Mouse (Mus musculus): ENCODE data around the gene Slc25a20. TPM values are rescaled to one million over a fixed set of nuclear protein-coding genes. Genes with fewer than 3 reads are reported as not detected.

Slc25a20 gene
- polyA plus RNA-seq, 1 experiment from 2014 or later: 25.2 TPM

- no peak overlapping the region for H3K4me3 ChIP-seq (ENCODE audit: low read depth, low read length)
- H3K9ac ChIP-seq (replicated peaks; ENCODE audit: low read depth, low read length): no peak overlapping the region
- no peak for ATAC-seq (ENCODE audit: insufficient number of reproducible peaks, insufficient read depth, low FRiP score, low read depth)
- no peaks in the 10 kb centered on the region for H3K27me3 ChIP-seq (ENCODE audit: control insufficient read depth, insufficient read depth, low read length)
- H3K36me3 ChIP-seq (ENCODE audit: control insufficient read depth, insufficient read depth, low read length): peaks cover 9% of the 10 kb centered on the region
- H3K4me2 ChIP-seq (replicated peaks; ENCODE audit: low read depth, low read length): no peak overlapping the region
- H3K4me1 ChIP-seq (ENCODE audit: control insufficient read depth, insufficient read depth, low read length): no peaks in the 10 kb centered on the region
- H3K27ac ChIP-seq (ENCODE audit: low read length): no peak overlapping the region
- no peaks in the 10 kb centered on the region for H3K9me3 ChIP-seq (ENCODE audit: control insufficient read depth, low read depth, low read length)
Measured at GRCm38 (mm10) chr9:108732462-108732861, 70.6 kb downstream of the Slc25a20 start.

Small RNA genes lying within 50 kb of the gene (microRNA-seq; reads per million reads assigned to microRNA genes)
- gene Gm26298: not detected

Other genes with a start within 250 kb of the Slc25a20 start
- 1.9 and 2.5 TPM in 2 replicates for gene Ccdc36, start 233.6 kb upstream of the Slc25a20 start, polyA plus RNA-seq (2014; fragmentation: Nextera tagmentation; extraction: Ambion mirVana)
- gene BC048562, start 225.6 kb upstream of the Slc25a20 start, polyA plus RNA-seq (2014; fragmentation: Nextera tagmentation; extraction: Ambion mirVana): not detected in 2 replicates
- 48.2 and 49.9 TPM in 2 replicates for gene Ccdc71, start 201.6 kb upstream of the Slc25a20 start, polyA plus RNA-seq (2014; fragmentation: Nextera tagmentation; extraction: Ambion mirVana)
- gene Klhdc8b, start 200.5 kb upstream of the Slc25a20 start, polyA plus RNA-seq (2014; fragmentation: Nextera tagmentation; extraction: Ambion mirVana): 64.0 and 64.9 TPM in 2 replicates
- gene Lamb2, start 182.4 kb upstream of the Slc25a20 start, polyA plus RNA-seq (2014; fragmentation: Nextera tagmentation; extraction: Ambion mirVana): 38.7 and 43.7 TPM in 2 replicates
- 49.5 and 54.4 TPM in 2 replicates for gene Usp19, start 171.5 kb upstream of the Slc25a20 start, polyA plus RNA-seq (2014; fragmentation: Nextera tagmentation; extraction: Ambion mirVana)
- gene Qars, start 154.4 kb upstream of the Slc25a20 start, polyA plus RNA-seq (2014; fragmentation: Nextera tagmentation; extraction: Ambion mirVana): 113 and 114 TPM in 2 replicates
- 120 and 121 TPM in 2 replicates for gene Qrich1, start 145.3 kb upstream of the Slc25a20 start, polyA plus RNA-seq (2014; fragmentation: Nextera tagmentation; extraction: Ambion mirVana)
- gene Impdh2, start 101.8 kb upstream of the Slc25a20 start, polyA plus RNA-seq (2014; fragmentation: Nextera tagmentation; extraction: Ambion mirVana): 193 and 198 TPM in 2 replicates
- gene Ndufaf3, start 94.7 kb upstream of the Slc25a20 start, polyA plus RNA-seq (2014; fragmentation: Nextera tagmentation; extraction: Ambion mirVana): 40.7 and 45.2 TPM in 2 replicates
- 114 and 135 TPM in 2 replicates for gene Dalrd3, start 92.2 kb upstream of the Slc25a20 start, polyA plus RNA-seq (2014; fragmentation: Nextera tagmentation; extraction: Ambion mirVana)
- gene Wdr6, start 83.3 kb upstream of the Slc25a20 start, polyA plus RNA-seq (2014; fragmentation: Nextera tagmentation; extraction: Ambion mirVana): 85.0 and 88.4 TPM in 2 replicates
- gene P4htm, start 64.4 kb upstream of the Slc25a20 start, polyA plus RNA-seq (2014; fragmentation: Nextera tagmentation; extraction: Ambion mirVana): 6.1 and 6.2 TPM in 2 replicates
- gene Arih2, start 12.7 kb upstream of the Slc25a20 start, polyA plus RNA-seq (2014; fragmentation: Nextera tagmentation; extraction: Ambion mirVana): 36.2 and 36.8 TPM in 2 replicates
- gene Prkar2a, start 27.2 kb downstream of the Slc25a20 start, polyA plus RNA-seq (2014; fragmentation: Nextera tagmentation; extraction: Ambion mirVana): 30.4 and 33.6 TPM in 2 replicates
- 118 and 123 TPM in 2 replicates for gene Ip6k2, start 121.7 kb downstream of the Slc25a20 start, polyA plus RNA-seq (2014; fragmentation: Nextera tagmentation; extraction: Ambion mirVana)
- 11.9 and 15.3 TPM in 2 replicates for gene Nckipsd, start 146.3 kb downstream of the Slc25a20 start, polyA plus RNA-seq (2014; fragmentation: Nextera tagmentation; extraction: Ambion mirVana)
- 1.3 and 1.8 TPM in 2 replicates for gene Celsr3, start 164.2 kb downstream of the Slc25a20 start, polyA plus RNA-seq (2014; fragmentation: Nextera tagmentation; extraction: Ambion mirVana)
- gene Slc26a6, start 191.2 kb downstream of the Slc25a20 start, polyA plus RNA-seq (2014; fragmentation: Nextera tagmentation; extraction: Ambion mirVana): 17.8 and 19.1 TPM in 2 replicates